In genomic region chr6:101609015-101609414, GRCm38 (mm10) we compare ENCODE assay signal across 17 mouse cellular contexts.
"Had no signal": no experiment of that assay in that cellular context is flagged by ENCODE, and none has a peak within 500 bp of the region (broad histone marks: within the 10 kb centered on the region; RNA-seq: fewer than 3 reads in every experiment).

No protein-coding gene starts in this region.

- H3K4me3 ChIP-seq: lung, embryonic 15.5 days; megakaryocyte, embryonic 14.5 days; midbrain, embryonic 13.5 days; midbrain, embryonic 15.5 days; neural tube, embryonic 12.5 days; stomach, embryonic 15.5 days had no signal

- DNase-seq: liver, postnatal 0 days; lung, adult 2 months; lung, postnatal 14 days; lung, postnatal 36 days; right cerebral cortex, postnatal 14 days; thymus, adult 18-20 months; thymus, postnatal 14 days; thymus, postnatal 36 days had no signal

- H3K27ac ChIP-seq: lung, embryonic 15.5 days; macrophage; midbrain, embryonic 13.5 days; midbrain, embryonic 15.5 days; neural tube, embryonic 12.5 days; stomach, embryonic 15.5 days; stomach, postnatal 0 days had no signal

- ATAC-seq: liver, postnatal 0 days; lung, postnatal 0 days; midbrain, embryonic 13.5 days; midbrain, embryonic 15.5 days had no signal
